Mouse (Mus musculus) stomach, embryonic 14.5 days (tissue): Measurements from ENCODE around the gene 2410015M20Rik. TPM values are rescaled to one million over a fixed set of nuclear protein-coding genes. Genes with fewer than 3 reads are reported as not detected.

Experiments
- ATAC-seq: fragments of 200-750 bp; cut with Nextera tagmentation; 2 replicates; pipeline ENCODE4 v1.8.0; 2017; ENCODE audit warnings: low read depth, moderate TSS enrichment; ENCODE audit not compliant: insufficient number of reproducible peaks, insufficient read depth, low FRiP score
- H3K27ac ChIP-seq: fragments of 300-500 bp; sonication (generic); 2 replicates; pipeline ENCODE4 v1.5.1; 2014; ENCODE audit warnings: mild to moderate bottlenecking, low read length, moderate library complexity, mixed read lengths
- H3K27me3 ChIP-seq: fragments of 300-500 bp; sonication (generic); 2 replicates; pipeline ENCODE4 v1.6.1; 2014; ENCODE audit warnings: low read length, control low read depth, mixed read lengths; ENCODE audit not compliant: control insufficient read depth, insufficient read depth
- H3K36me3 ChIP-seq: fragments of 300-500 bp; sonication (generic); 2 replicates; pipeline ENCODE4 v1.6.1; 2014; ENCODE audit warnings: mild to moderate bottlenecking, control low read depth, low read length, moderate library complexity, mixed read lengths; ENCODE audit not compliant: control insufficient read depth, insufficient read depth
- H3K4me1 ChIP-seq: fragments of 300-500 bp; sonication (generic); 2 replicates; pipeline ENCODE4 v1.6.1; 2014; ENCODE audit warnings: low read length, control low read depth, mixed read lengths; ENCODE audit not compliant: control insufficient read depth, insufficient read depth
- H3K4me2 ChIP-seq: fragments of 300-500 bp; sonication (generic); replicated peaks from 2 replicates; pipeline ENCODE4 v1.6.1; 2014; ENCODE audit warnings: low read depth, low read length, control low read depth
- H3K4me3 ChIP-seq: fragments of 300-500 bp; sonication (generic); 2 replicates; pipeline ENCODE4 v1.5.1; 2014; ENCODE audit warnings: low read depth, low read length, control low read depth
- H3K9ac ChIP-seq: fragments of 300-500 bp; sonication (generic); replicated peaks from 2 replicates; pipeline ENCODE4 v1.6.1; 2014; ENCODE audit warnings: low read depth, mild to moderate bottlenecking, control low read depth, low read length, moderate library complexity, mixed read lengths
- H3K9me3 ChIP-seq: fragments of 300-500 bp; sonication (generic); 2 replicates; pipeline ENCODE4 v1.6.1; 2016; ENCODE audit warnings: low read depth, low read length, control low read depth; ENCODE audit not compliant: control insufficient read depth
- WGBS: fragments of 180-500 bp; shearing (Covaris S2); extraction: QIAGEN DNeasy Blood & Tissue Kit; methylation state at CpG from one replicate; pipeline ENCODE4 v1.1.7; 2014; 5-methylcytosine and 5-hydroxymethylcytosine counted together
- polyA plus RNA-seq: library from polyadenylated mRNA; unstranded; fragments of >200 nt; fragmentation: Nextera tagmentation; extraction: Ambion mirVana; gene quantifications from 2 replicates; pipeline ENCODE4 v1.2.1, GENCODE M21; 2014

Gene 2410015M20Rik
- polyA plus RNA-seq, 1 experiment from 2014 or later: 261 TPM

- Histone ChIP-seq H3K9ac (peak overlapping the region; percentile 72; the same call in 1 of the 2 replicates), H3K27ac (no peak overlapping the region), H3K27me3 (no peaks in the 10 kb centered on the region), H3K9me3 (no peaks in the 10 kb centered on the region), H3K36me3 (peaks cover 42% of the 10 kb centered on the region), H3K4me2 (peak overlapping the region; percentile 63), H3K4me3 (peak overlapping the region; percentile 65), H3K4me1 (peaks cover 12% of the 10 kb centered on the region; the same call in 1 of the 2 replicates)
- WGBS: 50% methylated on average over 5 of the region's 5 CpGs
- no peak for ATAC-seq
Observed at GRCm38 (mm10) chr17:56608699-56609098, 872 bp downstream of the 2410015M20Rik start.

- Histone ChIP-seq H3K27ac (no peak overlapping the region), H3K4me2 (no peak overlapping the region), H3K36me3 (peaks cover 53% of the 10 kb centered on the region), H3K4me3 (no peak overlapping the region), H3K4me1 (peaks cover 12% of the 10 kb centered on the region; the same call in 1 of the 2 replicates), H3K9ac (no peak overlapping the region), H3K9me3 (no peaks in the 10 kb centered on the region), H3K27me3 (no peaks in the 10 kb centered on the region)
- 58% methylated on average over 3 of the region's 3 CpGs for WGBS
- no peak for ATAC-seq
Observed at GRCm38 (mm10) chr17:56607521-56608062, 2.0 kb downstream of the 2410015M20Rik start.

GRCm38 (mm10) chr17:56605431-56605830 lies 4.1 kb downstream of the 2410015M20Rik start:
- H3K36me3 ChIP-seq: peaks cover 74% of the 10 kb centered on the region
- no peaks in the 10 kb centered on the region for H3K27me3 ChIP-seq
- no peak overlapping the region for H3K4me3 ChIP-seq
- no peak for ATAC-seq
- no peak overlapping the region for H3K4me2 ChIP-seq
- no peak overlapping the region for H3K9ac ChIP-seq
- no peaks in the 10 kb centered on the region for H3K9me3 ChIP-seq
- H3K4me1 ChIP-seq: peaks cover 9% of the 10 kb centered on the region; the same call in 1 of the 2 replicates
- no peak overlapping the region for H3K27ac ChIP-seq
- 84% methylated on average over 9 of the region's 9 CpGs for WGBS

GRCm38 (mm10) chr17:56604422-56604821 lies 5.1 kb downstream of the 2410015M20Rik start:
- Histone ChIP-seq H3K9me3 (no peaks in the 10 kb centered on the region), H3K9ac (no peak overlapping the region), H3K4me1 (peaks cover 9% of the 10 kb centered on the region; the same call in 1 of the 2 replicates), H3K27me3 (no peaks in the 10 kb centered on the region), H3K4me3 (no peak overlapping the region), H3K27ac (no peak overlapping the region), H3K4me2 (no peak overlapping the region), H3K36me3 (peaks cover 84% of the 10 kb centered on the region)
- ATAC-seq: no peak
- 91% methylated on average over 3 of the region's 3 CpGs for WGBS

GRCm38 (mm10) chr17:56604070-56604380 lies 5.5 kb downstream of the 2410015M20Rik start:
- no peak for ATAC-seq
- WGBS: 91% methylated on average over 9 of the region's 9 CpGs

GRCm38 (mm10) chr17:56603186-56604069 lies 6.1 kb downstream of the 2410015M20Rik start:
- Histone ChIP-seq H3K4me1 (peaks cover 5% of the 10 kb centered on the region; the same call in 1 of the 2 replicates), H3K4me3 (no peak overlapping the region), H3K27me3 (no peaks in the 10 kb centered on the region), H3K27ac (no peak overlapping the region), H3K9ac (no peak overlapping the region), H3K4me2 (no peak overlapping the region), H3K36me3 (peaks cover 87% of the 10 kb centered on the region), H3K9me3 (no peaks in the 10 kb centered on the region)
- no peak for ATAC-seq
- WGBS: 94% methylated on average over 28 of the region's 28 CpGs

More at GRCm38 (mm10) chr17:56604070-56604380, 5.5 kb downstream of the 2410015M20Rik start:
- Histone ChIP-seq H3K4me3 (no peak overlapping the region), H3K27ac (no peak overlapping the region), H3K4me2 (no peak overlapping the region), H3K9me3 (no peaks in the 10 kb centered on the region), H3K4me1 (peaks cover 9% of the 10 kb centered on the region; the same call in 1 of the 2 replicates), H3K27me3 (no peaks in the 10 kb centered on the region), H3K9ac (no peak overlapping the region), H3K36me3 (peaks cover 87% of the 10 kb centered on the region)

GRCm38 (mm10) chr17:56593527-56594271 lies 15.9 kb downstream of the 2410015M20Rik start:
- Histone ChIP-seq H3K4me2 (no peak overlapping the region), H3K4me3 (no peak overlapping the region), H3K27ac (no peak overlapping the region), H3K36me3 (peaks cover 91% of the 10 kb centered on the region), H3K9me3 (no peaks in the 10 kb centered on the region), H3K4me1 (no peaks in the 10 kb centered on the region), H3K27me3 (no peaks in the 10 kb centered on the region), H3K9ac (no peak overlapping the region)
- 82% methylated on average over 8 of the region's 8 CpGs for WGBS
- ATAC-seq: no peak; the same call in 1 of the 2 replicates

GRCm38 (mm10) chr17:56592553-56592952 lies 17.0 kb downstream of the 2410015M20Rik start:
- ATAC-seq: no peak
- no peaks in the 10 kb centered on the region for H3K9me3 ChIP-seq
- peaks cover 95% of the 10 kb centered on the region for H3K36me3 ChIP-seq

More at GRCm38 (mm10) chr17:56592553-56592952, 17.0 kb downstream of the 2410015M20Rik start:
- Histone ChIP-seq H3K4me3 (no peak overlapping the region), H3K4me2 (no peak overlapping the region), H3K4me1 (no peaks in the 10 kb centered on the region), H3K9ac (no peak overlapping the region), H3K27ac (no peak overlapping the region), H3K27me3 (no peaks in the 10 kb centered on the region)
